Mouse (Mus musculus): Measurements from ENCODE around the gene Smoc1.
A peak's percentile ranks its signal among the peaks of the same experiment; 100 is the strongest.

Smoc1 gene

DNA sequence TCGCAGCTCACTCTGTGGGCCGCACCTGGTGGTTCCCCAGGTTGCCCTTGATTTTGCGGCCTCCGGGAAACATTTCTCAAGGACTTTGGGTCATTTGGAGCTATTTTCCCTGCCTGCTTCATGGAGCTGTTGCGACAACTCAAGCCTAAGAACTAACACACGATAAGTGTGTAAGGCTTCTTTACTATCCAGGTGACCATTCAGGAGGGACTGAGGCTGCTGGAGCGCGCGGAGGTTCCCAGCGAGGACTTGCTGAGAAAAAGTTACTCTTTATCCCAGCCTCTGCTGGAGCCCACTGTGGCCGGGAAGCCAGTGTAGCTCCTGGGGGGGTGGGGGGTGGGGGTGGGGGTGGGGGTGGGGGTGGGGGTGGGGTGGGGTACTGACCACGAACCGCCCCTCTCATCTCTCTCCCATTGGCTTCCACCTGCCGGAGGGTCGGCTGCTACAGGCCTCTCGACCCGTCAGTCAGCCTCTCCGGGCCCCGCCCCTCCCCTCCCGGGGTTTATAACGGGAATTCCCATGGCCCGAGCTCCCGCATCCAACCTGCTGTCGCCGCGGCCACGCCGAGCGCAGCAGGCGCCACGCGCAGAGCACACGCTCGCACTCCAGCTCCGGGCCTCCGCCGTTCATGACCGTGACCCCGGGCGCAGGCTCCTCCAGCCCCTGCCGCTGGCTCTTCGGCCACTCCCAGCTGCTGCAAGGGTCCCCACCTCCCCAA is at the start of gene Smoc1:
TSS of gene Smoc1 (plus strand) at position 532 of the 718 bp plus-strand sequence.
- peak; percentile 74 for DNase-seq

DNA sequence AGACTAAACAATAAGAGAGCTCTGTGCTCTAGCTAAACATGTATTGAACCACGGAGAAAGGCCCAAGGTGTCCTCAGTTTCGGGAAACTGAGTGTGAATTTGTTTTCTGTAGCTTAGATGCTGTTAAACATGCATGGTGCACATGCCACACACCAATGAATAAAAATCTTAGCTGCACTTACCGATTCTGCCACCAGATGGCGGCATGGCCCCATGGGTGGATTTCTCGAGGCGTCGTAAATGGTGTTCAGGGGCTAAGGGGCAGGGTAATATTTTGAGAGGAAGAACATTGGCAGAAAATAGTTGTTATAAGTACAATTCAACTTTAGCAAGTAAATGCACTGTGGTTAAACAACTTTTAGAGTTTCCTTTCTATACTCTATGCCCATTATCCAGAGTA is 44.3 kb upstream of the Smoc1 start:
- peak; percentile 45 for DNase-seq

- peak; percentile 20 for DNase-seq
Observed at GRCm38 (mm10) chr12:80983695-80984094, 42.9 kb upstream of the Smoc1 start.

- no peak for DNase-seq
Observed at GRCm38 (mm10) chr12:80986628-80987027, 40.0 kb upstream of the Smoc1 start.

- DNase-seq = no peak
Observed at GRCm38 (mm10) chr12:80988286-80988685, 38.3 kb upstream of the Smoc1 start.

GRCm38 (mm10) chr12:80990901-80991445 is 35.6 kb upstream of the Smoc1 start:
- DNase-seq = no peak

DNA sequence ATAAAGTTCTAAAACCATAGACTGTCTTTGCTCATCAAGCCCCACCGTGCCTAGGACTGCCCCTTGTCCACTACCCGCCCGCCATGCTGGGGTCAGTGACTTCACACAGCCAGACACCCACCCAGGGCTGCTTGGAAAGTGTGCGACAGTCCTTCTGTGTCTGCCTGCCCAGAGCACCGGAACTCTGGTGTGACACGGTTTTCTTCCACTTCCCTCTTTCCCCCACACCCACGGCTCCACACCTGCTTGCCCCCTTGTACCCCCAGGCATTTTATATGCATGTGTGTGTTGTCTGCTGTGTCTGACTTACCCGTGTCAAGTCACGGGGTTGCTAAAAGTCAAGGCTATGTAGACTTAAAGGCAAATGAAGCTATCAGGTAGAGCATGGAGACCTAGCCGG is 34.8 kb upstream of the Smoc1 start:
- DNase-seq = no peak

DNA sequence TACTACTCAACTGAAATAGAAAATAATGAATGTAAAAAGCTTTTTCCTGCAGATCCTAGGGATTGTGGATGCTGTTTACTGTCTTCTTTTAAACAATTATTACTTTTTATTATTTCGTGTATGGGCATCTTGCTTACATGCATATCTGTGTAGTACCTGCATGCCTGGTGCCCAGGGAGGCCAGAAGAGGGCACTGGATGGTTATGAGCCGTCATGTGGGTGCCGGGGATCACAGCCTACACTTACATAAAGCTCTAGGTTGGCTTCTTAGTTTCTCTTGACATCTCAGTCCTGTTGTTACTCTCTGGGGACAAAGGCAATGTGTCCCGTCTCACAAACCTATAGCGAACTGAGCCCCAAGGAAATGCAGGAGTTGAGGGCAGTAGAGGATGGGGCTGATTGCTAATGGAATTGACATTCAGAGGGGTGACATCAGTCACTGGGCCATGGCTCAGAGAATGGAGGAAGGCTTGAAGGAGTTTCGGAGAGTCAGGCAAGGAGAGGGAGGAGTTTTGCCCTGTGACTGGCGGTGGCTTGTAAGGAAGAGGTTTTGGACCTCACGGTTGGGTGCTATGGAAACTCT is 34.0 kb upstream of the Smoc1 start:
- no peak for DNase-seq

GRCm38 (mm10) chr12:80993773-80994172 is 32.8 kb upstream of the Smoc1 start:
- DNase-seq = no peak

DNA sequence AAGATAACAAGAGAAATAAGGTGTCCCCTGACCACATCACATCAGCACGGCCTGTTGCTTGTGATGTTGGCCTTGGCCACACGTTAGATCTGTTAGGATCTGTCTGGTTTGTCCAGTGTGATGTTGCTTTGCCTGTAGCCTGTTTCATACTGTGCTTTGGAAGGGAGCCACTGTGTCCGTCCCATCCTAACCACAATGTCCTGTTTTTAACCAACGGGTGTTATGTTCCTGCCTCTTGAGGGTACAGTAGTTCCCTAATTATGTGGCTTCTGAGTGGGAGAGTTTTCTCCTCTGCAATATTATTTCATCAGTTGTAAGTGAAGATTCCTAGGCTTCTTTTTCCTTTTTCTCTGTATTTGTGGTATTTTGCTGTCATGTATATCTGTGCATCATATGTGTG is 31.3 kb upstream of the Smoc1 start:
- DNase-seq = no peak

DNA sequence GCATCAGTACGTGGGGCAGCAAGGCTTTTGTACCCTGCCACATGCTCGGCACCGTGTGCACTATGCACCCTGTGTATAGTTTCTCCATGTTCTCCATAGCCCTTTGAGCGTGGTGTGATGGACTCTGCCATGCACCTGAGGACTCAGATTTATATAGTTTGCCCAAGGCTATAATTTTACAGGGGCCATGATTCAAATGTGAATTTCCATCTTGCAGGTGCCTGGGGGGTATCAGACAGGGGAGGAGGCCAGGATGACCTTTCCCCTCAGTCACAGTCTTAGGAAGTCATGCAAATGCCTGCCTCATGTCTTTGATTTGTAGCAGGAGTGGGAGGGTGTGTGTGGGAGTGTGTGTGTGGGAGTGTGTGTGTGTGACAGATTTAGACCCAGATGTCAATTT is 29.0 kb upstream of the Smoc1 start:
- DNase-seq = no peak

DNA sequence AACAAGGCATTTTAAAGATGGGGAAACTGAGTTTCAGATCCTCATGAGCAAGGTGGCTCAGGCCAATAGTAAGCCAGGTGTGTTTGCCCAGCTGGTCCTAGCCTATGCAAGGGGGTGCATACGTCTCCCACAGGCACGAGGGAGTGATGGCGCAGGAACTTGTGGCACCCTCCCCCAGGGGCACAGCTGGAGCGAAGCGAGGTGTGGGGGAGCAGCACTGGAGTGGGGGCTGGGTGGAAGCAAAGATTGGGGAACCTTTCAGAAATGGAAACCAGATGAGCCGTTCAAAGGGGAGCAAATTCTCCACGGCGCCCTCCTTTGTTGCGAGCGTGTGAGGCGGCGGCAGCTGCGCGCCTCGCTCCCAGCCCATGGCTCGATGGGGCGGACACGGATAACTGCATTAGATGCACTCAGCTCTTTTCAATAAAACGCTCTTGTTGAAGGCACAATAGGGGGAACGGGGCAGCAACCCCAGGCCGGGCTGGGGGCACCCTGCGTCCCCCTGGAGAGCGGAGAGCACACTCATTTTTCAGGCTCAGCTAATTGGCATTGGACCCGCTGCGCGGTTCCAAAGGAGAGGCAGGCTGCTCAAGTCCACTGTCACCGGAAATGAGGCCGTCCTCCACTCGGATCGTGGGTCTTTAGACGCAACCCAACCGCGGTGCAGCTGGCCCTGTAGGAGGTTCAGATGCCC is 27.9 kb upstream of the Smoc1 start:
- no peak for DNase-seq

DNA sequence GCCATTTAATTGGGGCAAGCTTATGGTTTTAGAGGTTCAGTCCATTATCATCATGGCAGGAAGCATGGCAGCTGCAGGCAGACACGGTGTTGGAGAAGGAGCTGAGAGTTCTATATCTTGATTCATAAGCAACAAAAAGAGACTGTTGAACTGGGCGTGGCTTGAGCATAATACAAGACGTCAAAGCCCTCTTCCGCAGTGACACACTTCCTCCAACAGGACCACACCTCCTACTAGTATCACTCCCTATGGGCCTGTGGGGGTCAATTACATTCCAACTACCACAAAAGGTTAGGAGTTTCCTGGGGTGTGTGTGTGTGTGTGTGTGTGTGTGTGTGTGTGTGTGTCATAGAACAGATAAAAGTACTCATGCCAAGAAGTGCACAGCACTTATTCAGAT is 25.7 kb upstream of the Smoc1 start:
- DNase-seq = no peak

- DNase-seq = no peak
Observed at GRCm38 (mm10) chr12:81002841-81003635, 23.6 kb upstream of the Smoc1 start.

DNA sequence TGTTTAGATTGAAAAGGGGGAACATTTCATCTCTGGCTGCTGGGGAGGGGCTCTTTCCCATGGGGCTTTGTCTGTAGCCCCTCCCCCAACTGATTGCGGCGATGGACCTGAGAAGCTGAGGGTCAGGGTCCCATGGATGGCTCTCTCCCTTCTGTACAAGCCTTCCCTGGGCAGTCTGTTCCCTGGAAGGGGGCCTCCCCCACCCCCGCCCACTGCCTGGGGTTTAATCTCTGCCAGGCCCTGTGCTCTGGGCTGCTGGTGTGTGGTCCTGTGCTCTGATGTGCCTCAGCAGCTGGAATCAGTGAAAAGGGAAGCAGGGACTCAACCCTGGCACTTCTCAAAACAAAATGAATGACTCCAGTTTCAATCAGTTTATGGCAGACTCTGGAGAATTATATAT is 16.8 kb upstream of the Smoc1 start:
- no peak for DNase-seq

DNA sequence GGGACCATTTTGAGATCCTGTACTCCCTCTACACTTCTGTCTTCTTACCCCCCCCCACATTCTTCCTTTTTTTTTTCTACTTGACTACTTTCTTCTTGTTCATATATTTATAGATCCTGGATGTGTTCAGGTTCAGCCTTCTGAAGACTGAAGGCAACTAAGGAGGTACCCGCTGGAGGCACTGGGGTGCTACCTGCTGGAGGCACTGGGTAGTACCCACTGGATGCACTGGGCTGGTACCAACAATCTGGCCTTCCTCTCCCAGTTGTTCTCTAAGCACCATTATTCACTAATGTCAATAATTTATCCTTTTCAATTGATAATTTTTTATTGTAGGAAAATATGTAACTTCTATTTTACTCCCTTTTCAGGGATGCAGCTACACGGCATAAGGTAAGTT is 14.6 kb upstream of the Smoc1 start:
- DNase-seq = no peak

DNA sequence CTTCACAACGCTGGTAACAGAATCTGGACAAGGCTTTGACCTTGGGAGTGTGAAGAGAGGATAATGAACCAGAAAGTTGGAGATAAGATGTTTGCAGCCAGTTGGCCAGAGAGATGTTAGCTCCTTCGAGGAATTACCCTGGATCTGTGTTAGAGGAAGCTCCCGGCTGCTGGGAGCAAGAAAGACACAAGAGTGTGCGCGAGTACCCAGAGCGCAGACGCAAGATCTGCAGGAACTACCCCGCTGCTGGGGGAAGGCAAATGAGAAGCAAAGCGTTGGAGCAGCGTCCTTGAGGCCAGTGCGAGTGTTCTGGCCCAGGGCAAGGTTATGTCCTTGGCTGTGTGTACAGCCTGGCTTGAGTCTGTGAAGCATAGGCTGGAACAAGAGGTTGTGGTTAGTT is 13.1 kb upstream of the Smoc1 start:
- DNase-seq = no peak

DNA sequence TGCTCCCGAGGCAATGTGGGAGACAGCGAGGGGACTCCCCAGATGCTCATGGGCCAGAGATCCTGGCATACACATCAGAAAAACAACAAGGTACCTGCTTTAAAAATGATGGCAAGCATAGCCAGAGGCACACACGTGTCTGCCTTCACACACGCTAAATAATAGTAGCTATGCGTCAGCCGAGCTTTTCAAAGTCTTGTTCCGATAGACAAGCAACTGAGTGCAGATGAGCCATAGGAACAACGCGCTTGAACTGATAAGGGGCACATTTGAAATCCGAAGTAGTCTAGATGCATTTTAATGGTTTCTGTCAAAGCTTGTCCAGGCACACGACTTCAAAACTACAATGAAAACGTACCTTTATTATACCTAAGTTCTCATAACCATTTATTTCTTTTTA is 9.0 kb upstream of the Smoc1 start:
- no peak for DNase-seq

DNA sequence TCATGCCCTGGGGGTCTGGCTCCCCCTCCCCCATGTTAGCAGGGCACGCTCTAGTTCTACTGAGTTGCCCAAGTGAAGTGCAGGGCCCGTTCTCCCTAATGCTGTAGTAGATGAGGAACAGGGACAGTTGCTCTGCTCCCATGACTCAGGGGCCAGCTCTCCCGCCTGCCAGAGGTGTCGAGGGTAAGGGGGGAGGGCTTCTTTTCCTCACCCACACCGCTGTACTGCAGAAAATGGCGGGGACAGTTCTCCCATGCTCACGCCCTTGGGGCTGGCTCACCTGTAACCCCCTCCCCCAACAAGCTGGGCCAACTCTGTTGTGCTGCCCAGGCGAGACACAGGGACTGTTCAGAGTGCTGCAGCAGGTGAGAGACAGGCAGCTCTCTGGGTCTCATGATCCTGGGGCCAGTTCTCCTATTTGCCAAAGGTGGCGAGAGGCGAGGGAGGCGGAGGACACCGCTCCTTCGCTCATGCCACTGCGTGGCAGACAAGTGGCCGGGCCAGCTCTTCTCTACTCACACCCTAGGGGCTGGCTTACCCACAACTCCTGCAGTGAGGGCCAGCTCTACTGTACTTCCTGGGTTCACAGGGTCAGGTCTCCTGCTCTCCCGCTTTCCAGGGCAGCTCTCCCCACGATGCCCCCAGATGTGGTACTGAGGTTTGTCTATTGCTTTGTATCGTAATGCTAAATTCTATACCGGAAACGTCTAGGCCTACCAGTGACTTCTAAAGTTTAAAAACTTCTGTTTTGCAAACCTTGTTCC is 7.9 kb upstream of the Smoc1 start:
- no peak for DNase-seq

- no peak for DNase-seq
Observed at GRCm38 (mm10) chr12:81019280-81019935, 7.2 kb upstream of the Smoc1 start.

DNA sequence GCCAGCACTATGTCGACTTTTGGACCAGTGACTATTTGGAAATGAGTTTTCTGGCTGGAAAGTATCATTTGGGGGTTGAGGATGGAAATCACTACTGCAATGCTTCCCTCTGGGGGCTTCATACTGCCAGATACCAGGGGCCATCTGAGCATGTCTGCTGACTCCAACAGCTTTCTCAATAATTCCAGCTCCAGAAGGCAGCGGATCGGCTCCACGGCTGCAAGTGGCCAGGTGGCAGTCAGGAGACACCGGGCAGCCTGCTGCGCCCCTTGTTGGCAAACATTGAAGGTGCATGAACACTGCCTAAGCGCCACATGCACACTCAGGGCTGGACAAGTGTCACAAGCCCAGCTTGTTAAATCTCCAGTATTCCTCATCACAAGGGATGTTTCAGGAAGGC is 2.2 kb upstream of the Smoc1 start:
- DNase-seq = peak; percentile 85

- peak; percentile 15 for DNase-seq
Observed at GRCm38 (mm10) chr12:81024993-81025392, 1.6 kb upstream of the Smoc1 start.

Measured in cerebellum, adult 9-11 months (tissue).